Mouse (Mus musculus): Measurements from ENCODE around the gene Ttc9c.
"Not testable (repeated sequence)": the region's sequence is repeated elsewhere in the genome, so short reads cannot be mapped to it uniquely, and the experiment has no call there.

The Ttc9c gene

DNA sequence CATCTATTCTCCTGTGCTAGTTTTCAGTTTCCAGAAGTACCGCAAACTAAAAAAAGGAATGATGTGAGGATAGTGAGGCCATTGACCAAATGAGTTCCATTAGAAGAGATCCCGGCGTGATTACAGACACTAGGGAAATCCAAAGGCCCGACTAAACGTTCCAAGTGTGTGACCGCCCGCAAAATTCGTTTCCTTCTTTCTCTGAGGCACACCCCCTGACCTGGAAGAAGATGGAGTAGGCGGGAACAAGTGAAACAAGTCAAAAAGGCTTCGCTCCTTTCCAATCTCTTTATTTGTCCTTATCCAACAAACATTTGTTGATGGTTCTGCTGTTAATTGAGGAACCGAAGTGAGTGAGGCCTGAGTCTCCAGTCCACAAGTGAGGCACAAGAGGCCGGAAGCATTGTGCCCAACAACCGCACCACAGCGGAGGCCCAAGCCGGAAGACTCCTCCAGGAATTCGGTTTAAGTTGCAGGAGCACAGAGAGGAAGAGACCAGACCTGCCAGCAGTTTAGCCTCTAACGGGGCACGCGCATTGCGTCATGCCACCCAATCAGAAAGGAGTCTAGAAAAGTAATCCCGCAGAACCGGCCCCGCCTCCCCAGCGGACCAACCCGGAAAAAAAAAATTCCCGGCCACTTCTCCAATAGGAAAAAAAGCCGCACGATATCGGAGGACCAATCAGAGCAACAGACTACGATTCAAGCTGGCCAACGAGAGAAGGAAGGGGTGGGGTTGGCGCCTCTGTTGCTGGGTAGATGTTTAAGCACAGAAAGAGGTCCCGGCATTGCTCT lies at the start of gene Ttc9c:
TSS of gene Ttc9c (minus strand) at position 533 of the 795 bp plus-strand sequence.
- peak; percentile 97 for DNase-seq (ENCODE audit: low read depth, low spot score)

GRCm38 (mm10) chr19:8864265-8864664 lies 45.1 kb upstream of the Ttc9c start:
- no peak for DNase-seq (ENCODE audit: low read depth, low spot score)

DNA sequence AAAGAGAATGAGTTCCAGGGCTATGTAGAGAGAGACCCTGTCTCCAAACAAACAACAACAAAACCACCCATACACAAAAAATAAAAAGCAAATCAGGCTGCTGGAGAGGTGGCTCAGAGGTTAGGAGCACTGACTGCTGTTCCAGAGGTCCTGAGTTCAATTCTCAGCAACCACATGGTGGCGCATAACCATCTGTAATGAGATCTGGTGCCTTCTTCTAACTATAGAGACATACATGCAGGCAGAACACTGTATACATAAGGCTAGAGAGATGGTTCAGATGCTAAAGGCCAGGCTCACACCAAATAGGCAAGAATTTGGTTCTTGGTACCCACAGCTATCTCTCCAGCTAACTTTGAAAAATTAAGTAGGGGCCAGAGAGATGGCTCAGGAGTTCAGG lies 39.9 kb upstream of the Ttc9c start:
- DNase-seq (ENCODE audit: low read depth, low spot score) = no peak

DNA sequence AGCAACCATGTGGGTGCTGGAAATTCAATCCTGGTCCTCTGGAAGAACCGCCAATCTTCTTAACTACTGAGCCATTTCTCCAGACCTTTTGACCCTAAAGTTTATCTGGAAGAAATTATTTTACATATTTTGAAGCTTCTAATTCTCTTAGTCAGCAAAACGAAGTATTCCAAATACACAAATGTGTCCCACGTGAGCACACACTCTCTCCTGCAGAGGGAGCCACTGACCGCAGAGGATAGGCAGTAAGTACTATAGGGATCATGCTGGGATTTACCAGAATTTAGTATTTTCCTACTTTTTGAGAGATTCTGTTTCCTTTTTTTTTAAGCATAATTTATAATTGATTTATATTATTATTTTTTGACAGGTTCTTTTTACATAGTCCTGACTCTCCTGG lies 38.6 kb upstream of the Ttc9c start:
- DNase-seq (ENCODE audit: low read depth, low spot score) = no peak

GRCm38 (mm10) chr19:8853117-8853516 lies 34.0 kb upstream of the Ttc9c start:
- DNase-seq (ENCODE audit: low read depth, low spot score) = no peak

DNA sequence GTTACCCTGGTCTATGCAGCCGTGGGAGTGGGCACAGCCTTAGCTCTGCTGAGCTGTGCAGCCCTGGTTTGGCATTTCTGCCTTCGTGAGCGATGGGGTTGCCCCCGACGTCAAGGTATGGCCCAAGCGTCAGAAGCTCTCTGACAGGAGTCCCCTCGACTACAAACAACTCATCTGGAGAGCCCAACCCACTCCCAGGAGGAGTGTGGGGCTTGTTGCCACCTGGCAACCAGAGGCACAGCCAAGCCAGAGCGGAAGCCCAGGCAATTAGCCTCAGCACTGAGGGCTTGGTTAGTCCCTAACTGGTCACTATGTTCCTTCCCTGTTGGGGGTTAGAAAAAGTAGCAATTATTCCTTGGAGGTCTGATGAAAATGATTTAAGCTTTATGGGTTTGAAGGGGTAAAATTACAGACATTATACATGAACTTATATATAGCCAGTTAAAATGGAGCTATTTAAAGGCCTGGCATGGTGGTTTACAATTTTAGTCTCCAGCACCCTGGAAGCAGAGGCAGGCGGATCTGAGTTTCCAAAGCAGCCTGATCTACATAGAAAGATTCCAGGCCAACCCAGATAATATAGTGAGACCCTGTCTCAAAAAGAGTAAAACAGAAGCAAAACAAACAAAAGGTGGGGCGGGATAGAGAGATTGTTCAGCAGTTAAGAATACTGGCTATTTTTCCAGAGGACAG lies 33.2 kb upstream of the Ttc9c start:
- DNase-seq (ENCODE audit: low read depth, low spot score) = no peak

GRCm38 (mm10) chr19:8851639-8852038 lies 32.5 kb upstream of the Ttc9c start:
- no peak for DNase-seq (ENCODE audit: low read depth, low spot score)

GRCm38 (mm10) chr19:8850402-8850901 lies 31.3 kb upstream of the Ttc9c start, which contains the start of gene Lrrn4cl:
Gene Lrrn4cl, plus strand, starts transcription at chr19:8850768.
- no peak for DNase-seq (ENCODE audit: low read depth, low spot score)

DNA sequence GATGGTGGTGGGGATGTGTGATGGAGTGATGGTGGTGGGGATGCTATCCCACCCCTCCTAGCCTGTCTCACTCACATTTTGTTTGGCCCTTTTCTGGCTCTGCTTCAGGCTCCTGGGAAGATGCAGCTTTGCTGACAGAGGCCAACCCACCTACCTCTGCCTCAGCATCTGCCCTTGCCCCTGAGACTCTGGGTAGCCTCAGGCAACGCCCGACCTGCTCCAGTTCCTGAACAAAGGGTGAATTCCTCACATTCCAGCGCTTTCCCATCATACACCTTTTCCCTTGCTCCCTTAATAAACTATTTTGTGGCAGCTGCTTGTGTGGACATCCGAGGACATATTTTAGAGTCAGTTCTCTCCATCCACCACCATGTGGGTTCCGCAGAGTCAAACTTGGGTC lies 29.2 kb upstream of the Ttc9c start:
- DNase-seq (ENCODE audit: low read depth, low spot score) = no peak

DNA sequence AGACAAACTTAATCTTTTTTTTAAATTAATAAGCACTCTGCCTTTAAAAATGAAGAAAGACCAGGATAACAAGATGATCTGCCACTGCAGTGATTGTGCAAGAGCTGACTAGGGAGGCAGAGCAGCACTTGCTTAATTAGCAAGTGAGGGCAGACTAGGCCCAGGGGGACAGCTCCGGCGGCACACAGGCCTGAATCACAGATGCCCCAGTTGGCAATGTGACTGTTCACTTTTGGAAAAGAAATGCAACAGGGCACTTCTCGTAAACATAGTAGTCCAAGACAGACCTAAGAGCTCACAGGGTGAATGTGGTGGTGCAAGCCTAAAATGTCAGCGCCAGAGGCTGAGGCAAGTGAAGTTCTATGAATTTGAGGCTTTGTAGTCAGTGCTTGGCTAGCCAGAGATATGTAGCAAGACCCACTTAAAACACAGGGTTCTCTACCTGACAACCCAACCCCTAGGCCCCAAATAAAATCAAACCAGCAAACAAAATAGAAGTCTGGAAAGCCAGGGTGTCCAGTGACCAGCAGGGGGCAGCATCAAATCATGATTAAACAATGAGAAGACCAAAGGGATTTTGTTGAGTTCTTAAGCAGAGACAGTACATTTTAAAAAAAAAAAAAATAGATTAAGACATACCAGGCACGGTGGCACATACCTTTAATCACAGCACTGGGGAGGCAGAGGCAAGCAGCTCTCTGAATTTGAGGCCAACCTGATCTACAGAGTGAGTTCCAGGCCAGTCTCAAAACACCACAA lies 25.4 kb upstream of the Ttc9c start:
- DNase-seq (ENCODE audit: low read depth, low spot score) = no peak

- no peak for DNase-seq (ENCODE audit: low read depth, low spot score)
Observed at GRCm38 (mm10) chr19:8842961-8843360, 23.8 kb upstream of the Ttc9c start.

DNA sequence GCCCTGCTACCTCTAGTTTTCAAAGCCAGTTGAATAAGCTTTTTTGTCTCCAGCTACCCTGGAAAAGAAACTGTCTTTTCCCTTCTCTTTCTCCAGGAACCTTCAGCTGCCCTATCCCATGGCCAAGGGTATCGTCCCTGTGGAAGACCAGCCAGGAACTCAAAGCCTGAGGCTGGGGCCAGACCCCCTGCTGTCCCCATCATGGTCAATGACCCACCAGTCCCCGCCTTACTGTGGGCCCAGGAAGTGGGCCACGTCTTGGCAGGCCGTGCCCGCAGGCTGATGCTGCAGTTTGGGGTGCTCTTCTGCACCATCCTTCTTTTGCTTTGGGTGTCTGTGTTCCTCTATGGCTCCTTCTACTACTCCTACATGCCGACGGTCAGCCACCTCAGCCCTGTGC lies 21.9 kb upstream of the Ttc9c start:
- DNase-seq (ENCODE audit: low read depth, low spot score) = no peak

GRCm38 (mm10) chr19:8839908-8840791 lies 21.0 kb upstream of the Ttc9c start:
- DNase-seq (ENCODE audit: low read depth, low spot score) = no peak

DNA sequence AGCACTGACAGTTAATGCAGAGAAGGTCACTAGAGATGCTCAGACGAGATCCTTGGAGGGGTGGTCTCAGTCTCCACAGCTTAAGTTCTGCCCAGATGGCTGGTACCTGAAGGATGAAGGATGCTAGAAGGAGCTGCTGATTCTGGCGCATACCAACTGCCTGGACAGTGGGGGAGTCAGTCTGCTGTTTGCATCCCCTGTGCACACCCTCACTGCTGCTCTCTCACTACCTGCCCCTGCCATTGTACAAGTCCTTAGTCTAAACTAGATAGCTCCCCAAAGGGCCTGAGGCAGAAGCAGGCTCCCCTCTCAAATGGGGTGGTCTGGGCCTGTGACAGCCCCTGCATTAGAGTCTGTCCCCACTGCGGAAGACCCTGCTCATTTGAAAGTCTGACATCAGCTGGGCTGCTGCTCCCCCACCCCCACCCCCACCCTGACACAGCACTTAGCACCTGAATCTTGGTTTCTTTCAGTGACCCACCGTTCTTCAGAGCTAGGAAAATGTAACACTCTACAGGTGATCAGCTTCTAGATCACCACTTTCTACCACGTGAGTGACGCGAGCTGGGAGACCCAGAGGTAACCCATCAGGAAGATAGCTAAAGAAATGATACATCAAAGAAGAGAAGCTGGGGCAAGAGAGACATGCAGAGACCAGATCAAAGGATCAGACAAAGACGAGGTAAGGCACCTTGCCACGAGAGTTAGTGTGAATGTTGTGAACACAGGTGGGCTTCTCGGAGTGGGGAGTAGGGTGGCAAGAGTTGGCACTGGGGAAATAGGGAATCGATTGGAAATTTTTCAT lies 20.2 kb upstream of the Ttc9c start, which contains the start of gene Gng3:
TSS of gene Gng3 (minus strand) at position 92 of the 805 bp plus-strand sequence.
- DNase-seq (ENCODE audit: low read depth, low spot score) = no peak

DNA sequence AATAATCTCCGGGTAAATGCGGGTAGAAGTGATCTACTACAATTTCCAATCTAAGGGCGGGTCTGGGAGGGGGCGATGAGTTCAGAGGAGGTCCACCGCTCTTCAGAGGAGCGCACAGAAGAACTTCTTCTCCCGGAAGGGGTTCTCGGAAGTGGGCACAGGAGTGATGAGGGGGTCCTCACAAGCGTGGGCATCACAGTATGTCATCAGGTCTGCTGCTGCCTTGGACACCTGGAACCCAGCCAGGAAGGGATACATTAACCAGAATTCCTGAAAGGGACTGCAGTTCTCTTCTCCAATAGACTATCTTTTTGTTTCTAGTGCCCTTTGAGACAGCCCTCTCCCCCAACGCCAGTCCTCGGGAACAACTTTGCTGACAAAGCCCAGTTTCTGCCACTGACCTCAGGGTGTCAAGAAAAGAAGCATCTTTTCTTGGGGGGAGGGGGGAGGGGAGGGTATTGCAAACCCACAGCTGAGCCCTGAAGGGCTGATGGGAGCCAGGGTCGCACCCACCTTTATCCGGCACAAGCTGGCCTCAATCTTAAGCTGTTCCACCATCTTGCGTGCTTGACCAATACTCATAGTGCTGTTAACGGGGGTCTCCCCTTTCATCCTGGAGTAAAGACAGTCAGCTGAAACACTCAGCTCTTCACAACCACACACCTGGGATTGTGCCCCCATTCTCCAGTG lies 19.1 kb upstream of the Ttc9c start:
- no peak for DNase-seq (ENCODE audit: low read depth, low spot score)

GRCm38 (mm10) chr19:8837251-8837791 lies 18.2 kb upstream of the Ttc9c start, which contains the start of gene Bscl2:
Gene Bscl2, plus strand, starts transcription at chr19:8837467.
- DNase-seq (ENCODE audit: low read depth, low spot score) = no peak

DNA sequence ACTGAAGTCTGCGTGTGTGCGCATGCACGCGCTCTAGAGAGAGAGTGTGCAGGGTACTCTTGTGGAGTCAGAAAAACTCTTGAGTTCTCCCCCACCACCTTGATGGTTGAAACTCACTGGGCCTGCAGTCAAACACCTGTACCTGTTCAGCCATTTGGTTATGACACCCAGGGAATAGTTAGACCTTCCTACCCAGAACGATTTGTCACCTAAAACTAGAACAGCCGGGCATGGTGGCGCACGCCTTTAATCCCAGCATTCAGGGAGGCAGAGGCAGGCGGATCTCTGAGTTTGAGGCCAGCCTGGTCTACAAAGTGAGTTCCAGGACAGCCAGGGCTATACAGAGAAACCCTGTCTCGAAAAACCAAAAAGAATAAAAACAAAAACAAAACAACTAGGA lies 17.2 kb upstream of the Ttc9c start:
- DNase-seq (ENCODE audit: low read depth, low spot score) = not testable (repeated sequence)

DNA sequence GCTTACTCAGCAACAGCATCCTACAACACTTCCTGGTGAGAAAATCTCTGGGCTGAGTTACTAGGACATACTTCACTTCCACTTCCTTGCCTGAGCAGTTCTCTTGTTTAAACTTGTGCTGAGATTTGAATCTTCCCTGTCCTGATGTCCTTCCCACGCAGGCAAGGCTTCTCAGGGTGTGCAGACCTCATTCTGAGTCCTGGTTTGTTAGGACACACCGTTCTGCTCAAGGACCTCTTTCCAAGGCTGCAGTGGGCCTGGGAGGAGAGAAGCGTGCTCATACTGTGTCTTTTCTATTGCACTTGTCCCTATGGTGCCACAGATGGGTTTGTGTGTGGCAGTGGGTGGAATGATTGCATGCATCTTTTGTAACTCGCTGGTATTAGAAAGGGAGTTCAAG lies 13.8 kb upstream of the Ttc9c start:
- no peak for DNase-seq (ENCODE audit: low read depth, low spot score)

- DNase-seq (ENCODE audit: low read depth, low spot score) = no peak
Observed at GRCm38 (mm10) chr19:8831262-8831661, 12.1 kb upstream of the Ttc9c start.

Measured in WW6 (cell line).